Mouse (Mus musculus) hematopoietic multipotent progenitor cell, adult 10-12 weeks (in vitro differentiated cells): ENCODE results near the gene Rtp1. TPM values are rescaled to one million over a fixed set of nuclear protein-coding genes. Genes with fewer than 3 reads are reported as not detected.

Experiments used
- polyA plus RNA-seq: library from polyadenylated mRNA; stranded (reverse); fragments of >175 nt; gene quantifications from 2 replicates; pipeline ENCODE4 v1.2.3, GENCODE M21; 2012; ENCODE audit warnings: low replicate concordance

Gene Rtp1
- polyA plus RNA-seq = not detected in 2 replicates

GRCm38 (mm10) chr16:23428647-23429319 is at the start of gene Rtp1:
Rtp1 (plus strand) TSS chr16:23429133.

Other genes with a start within 250 kb of the Rtp1 start
- 64.6 and 108 TPM in 2 replicates for gene St6gal1, start 204.4 kb upstream of the Rtp1 start, polyA plus RNA-seq
- 2.5 and 4.0 TPM in 2 replicates for gene Rtp4, start 91.2 kb downstream of the Rtp1 start, polyA plus RNA-seq
- gene Masp1, start 91.7 kb downstream of the Rtp1 start, polyA plus RNA-seq = not detected in 2 replicates